Mouse (Mus musculus) urinary bladder, postnatal 25 days (tissue): ENCODE data around the gene Yju2.
"Not testable (repeated sequence)": the region's sequence is repeated elsewhere in the genome, so short reads cannot be mapped to it uniquely, and the experiment has no call there.

Experiments
- DNase-seq: peaks from one replicate; pipeline ENCODE4 v3.0.0; 2022; ENCODE audit warnings: low spot score

The Yju2 gene

DNA sequence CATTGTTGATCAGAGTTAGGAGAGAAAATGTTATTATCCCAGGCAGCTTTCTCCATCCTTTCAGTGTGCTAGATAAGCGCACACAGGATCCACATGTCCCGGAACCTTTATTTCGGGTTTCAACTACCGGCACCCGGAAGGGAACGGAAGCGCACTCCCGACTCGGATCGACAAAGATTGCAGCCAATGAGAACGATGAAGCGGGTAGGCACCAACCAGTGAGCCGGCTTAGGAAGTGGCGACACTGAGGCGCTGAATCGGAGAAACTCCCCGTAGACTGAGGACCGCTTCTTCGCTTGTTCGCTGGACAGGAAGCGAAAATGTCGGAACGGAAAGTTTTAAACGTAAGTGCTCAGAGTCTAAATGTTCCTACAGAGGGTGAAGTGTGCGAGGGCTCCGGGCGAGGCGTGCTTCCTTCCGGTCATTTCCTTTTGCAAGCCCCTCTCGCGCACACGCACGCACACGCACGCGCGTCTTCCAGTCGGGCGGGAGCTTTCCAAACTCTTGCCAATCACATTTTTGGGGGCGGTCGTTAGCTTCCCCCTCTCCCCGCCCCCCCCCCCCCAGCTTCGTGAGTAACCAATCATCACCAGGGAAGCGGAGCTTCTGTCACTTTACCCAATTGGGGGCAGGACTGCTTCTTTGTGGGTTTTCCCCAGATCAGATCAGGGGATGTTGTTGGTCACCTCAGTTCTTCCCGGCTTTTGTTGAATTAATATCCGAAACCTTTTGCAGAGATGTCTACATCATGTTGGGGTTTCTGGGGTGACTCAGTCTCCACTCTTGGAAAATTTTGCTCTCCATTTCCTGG is at the start of gene Yju2:
Gene Yju2 (plus strand): TSS at position 182 of the 811 bp plus-strand sequence.
- DNase-seq: peak; percentile 84

- peak; percentile 43 for DNase-seq
These were observed 27.1 kb upstream of the Yju2 start for GRCm38 (mm10) chr17:55931553-55932502.

GRCm38 (mm10) chr17:55932635-55933034 is 26.3 kb upstream of the Yju2 start:
- DNase-seq: no peak

- DNase-seq: no peak
These were observed 25.7 kb upstream of the Yju2 start for GRCm38 (mm10) chr17:55933191-55933590.

- not testable (repeated sequence) for DNase-seq
These were observed 14.5 kb upstream of the Yju2 start for GRCm38 (mm10) chr17:55944387-55944865.

DNA sequence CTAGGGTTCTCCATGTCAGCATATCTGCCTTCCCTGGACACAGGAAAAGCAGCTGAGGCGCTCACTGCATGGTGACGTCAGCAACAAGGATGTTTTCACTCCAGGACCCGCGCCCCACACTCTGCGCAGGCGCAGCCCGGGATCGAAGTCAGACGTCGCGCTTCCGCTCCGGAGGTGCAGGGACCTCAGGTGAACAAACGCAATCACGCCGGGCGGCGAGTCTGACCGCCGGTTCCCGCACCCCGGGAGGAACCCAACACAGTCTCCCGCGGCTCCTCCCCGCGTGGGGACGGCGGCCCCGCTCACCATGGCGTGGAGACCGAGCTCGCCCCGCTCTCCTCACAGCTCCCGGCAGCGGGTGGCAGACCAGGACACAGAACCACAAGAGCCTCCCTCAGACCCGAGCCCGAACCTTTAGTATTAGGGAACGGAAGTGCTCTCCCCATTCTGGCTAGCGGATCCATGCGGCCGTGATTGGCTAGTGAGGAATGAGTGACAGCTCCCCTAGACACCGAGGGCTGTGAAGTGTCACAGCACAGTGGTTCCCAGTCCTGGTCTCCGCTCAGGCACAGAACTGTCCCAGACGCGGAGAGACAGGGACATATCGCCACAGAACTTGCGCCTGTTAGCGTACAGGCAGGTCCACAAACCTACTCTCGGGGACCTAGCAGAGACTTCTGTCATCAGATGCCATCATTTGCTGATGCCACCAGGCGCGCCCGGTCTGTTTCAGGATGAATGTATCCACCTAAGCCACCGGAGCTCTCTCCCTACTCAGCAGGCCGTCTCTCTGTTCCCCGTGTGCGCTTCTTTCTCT is 13.8 kb upstream of the Yju2 start:
- peak; percentile 82 for DNase-seq

GRCm38 (mm10) chr17:55945696-55946095 is 13.2 kb upstream of the Yju2 start:
- no peak for DNase-seq

DNA sequence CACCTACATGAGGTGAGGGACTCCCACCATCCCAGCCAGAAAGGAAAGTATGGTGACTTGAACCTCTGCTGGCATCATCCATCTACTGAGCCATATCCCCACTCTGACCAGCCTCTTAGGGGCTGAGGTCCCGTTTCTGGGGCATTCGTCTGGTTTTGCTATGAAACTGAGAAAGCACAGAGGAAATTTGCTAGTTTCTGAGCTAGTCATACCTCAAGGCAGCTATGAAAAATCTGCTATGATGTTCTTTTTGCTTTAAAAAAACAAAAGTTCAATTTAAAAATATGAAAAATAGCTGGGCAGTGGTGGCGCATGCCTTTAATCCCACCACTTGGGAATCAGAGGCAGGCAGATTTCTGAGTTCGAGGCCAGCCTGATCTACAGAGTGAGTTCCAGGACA is 10.3 kb upstream of the Yju2 start:
- DNase-seq: no peak

DNA sequence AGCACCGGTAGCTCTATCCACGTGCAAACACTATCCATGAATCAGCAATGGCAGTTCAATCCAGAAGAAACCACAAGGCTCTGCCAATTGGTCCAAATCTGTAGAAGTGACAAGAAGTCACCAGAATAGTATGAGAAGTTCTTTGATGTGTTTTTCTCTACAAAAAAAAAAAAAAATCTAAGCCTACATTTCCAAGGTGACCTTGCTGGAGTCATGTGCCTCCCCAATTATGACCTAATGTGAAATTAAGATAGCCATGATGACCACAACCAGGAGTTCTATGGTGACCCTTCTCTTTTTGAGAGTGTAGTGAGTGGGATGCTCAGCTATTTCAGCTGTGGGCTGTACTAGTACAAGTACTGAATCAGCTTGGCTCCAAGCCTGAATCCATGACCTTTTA is 9.5 kb upstream of the Yju2 start, which contains the start of gene Zfp119b:
Gene Zfp119b (minus strand): TSS at position 101 of the 400 bp plus-strand sequence.
- DNase-seq: no peak

DNA sequence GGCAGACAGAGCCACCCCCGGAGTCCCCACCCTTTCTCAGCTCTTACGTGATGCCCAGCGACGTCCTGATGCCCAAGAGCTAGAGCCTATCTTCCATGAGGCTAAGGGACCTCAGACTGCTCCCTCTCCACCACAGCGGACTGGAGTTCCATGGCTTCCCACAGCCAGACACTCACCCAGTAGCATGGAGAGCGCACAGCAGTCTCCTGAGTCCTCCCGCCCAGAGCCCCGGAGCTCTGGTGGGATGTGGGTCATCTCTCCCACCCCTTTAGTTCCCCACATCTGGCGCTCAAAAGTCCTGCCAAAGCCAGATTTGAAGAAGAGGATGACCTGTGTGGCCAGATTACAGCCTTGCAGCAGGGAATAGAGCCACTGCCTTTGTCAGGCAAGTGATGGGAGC is 8.3 kb upstream of the Yju2 start:
- DNase-seq: no peak

DNA sequence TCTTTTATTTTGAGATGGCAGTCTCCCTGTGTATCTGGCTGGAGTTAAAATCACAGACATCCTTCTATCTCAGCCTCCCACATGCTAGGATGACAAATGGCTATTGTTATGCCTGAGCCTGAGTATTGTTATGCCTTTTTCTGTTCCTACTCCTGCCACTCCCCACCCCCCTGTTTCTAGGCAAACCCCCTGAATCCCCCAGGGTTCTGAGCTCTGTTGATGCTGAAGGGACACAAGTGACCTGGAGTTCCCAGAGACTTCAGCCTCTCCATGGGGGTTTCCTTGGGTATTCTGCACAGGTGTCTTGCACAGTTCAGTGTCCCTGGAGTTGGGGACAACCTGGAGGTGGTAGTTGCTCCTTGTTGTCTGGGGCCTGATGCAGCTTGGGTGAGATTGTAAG is 6.9 kb upstream of the Yju2 start:
- no peak for DNase-seq

- no peak for DNase-seq
These were observed 6.4 kb upstream of the Yju2 start, which contains the start of gene Ebi3 for GRCm38 (mm10) chr17:55952447-55953027. Gene Ebi3 (plus strand): TSS chr17:55952640.

GRCm38 (mm10) chr17:55953751-55954150 is 5.1 kb upstream of the Yju2 start:
- DNase-seq: no peak

GRCm38 (mm10) chr17:55954229-55954628 is 4.7 kb upstream of the Yju2 start:
- no peak for DNase-seq

DNA sequence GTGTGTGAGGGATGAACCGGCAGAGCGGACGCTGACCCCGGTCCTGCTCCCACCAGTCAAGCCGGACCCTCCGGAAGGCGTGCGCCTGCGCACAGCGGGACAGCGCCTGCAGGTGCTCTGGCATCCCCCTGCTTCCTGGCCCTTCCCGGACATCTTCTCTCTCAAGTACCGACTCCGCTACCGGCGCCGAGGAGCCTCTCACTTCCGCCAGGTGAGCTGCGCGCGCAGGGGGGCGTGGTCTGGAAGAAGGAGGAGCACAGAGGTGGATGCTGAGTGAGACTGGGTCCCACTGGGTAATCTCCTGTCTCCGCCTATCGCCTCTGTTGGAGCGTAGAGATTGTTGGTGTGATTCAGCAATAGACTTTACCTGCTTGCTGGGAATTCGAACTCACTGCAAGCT is 2.8 kb upstream of the Yju2 start:
- DNase-seq: peak; percentile 78

GRCm38 (mm10) chr17:55956591-55956990 is 2.3 kb upstream of the Yju2 start:
- no peak for DNase-seq

DNA sequence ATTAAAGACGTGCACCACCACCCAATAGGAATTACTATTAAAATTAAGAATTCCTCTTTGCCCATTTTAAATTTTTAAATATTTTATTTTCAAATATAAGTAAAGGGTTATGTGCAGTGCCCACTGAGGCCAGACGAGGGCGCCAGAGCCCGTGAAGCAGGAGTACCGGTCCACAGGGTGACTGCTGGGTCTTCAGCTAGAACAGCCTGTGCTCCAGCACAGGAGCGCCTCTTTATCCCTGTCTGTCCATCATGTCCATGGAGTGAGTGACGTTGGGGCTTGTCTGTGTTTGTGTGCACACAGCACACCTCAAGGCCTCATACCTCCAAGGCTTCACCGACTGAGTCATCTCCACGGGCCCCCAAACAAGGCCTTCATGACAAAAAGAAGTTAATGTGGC is 1.7 kb upstream of the Yju2 start:
- peak; percentile 68 for DNase-seq

- no peak for DNase-seq
These were observed 944 bp upstream of the Yju2 start for GRCm38 (mm10) chr17:55957726-55958583.

GRCm38 (mm10) chr17:55958584-55958886 is 364 bp upstream of the Yju2 start:
- DNase-seq: no peak

- no peak for DNase-seq
These were observed 1.2 kb downstream of the Yju2 start for GRCm38 (mm10) chr17:55959946-55960740.
